Mouse (Mus musculus) monocyte, adult 59 days (primary cell): ENCODE results near the gene Dqx1. TPM values are rescaled to one million over a fixed set of nuclear protein-coding genes. Genes with fewer than 3 reads are reported as not detected.

Source experiments
- total RNA-seq, 2 experiments: library from RNA; stranded (reverse); gene quantifications; one replicate each; pipeline ENCODE4 v1.2.4; 2023

Dqx1 gene
- total RNA-seq: 1 to 10 TPM; 6.2 to 6.5 TPM

GRCm38 (mm10) chr6:83057790-83058189 lies at the start of gene Dqx1:
Gene Dqx1 (plus strand): TSS chr6:83057844.

GRCm38 (mm10) chr6:83033249-83034185 lies 24.1 kb upstream of the Dqx1 start, which contains the start of the genes Dok1 and Loxl3:
Gene Dok1 (minus strand): TSS chr6:83033471.
Gene Loxl3 (plus strand): TSS chr6:83034173.

GRCm38 (mm10) chr6:83054074-83054851 lies 3.4 kb upstream of the Dqx1 start, which contains the start of gene Aup1:
Gene Aup1 (plus strand): TSS chr6:83054521.

GRCm38 (mm10) chr6:83054871-83055431 lies 2.7 kb upstream of the Dqx1 start, which contains the start of gene Htra2:
Gene Htra2 (minus strand): TSS chr6:83055273.

GRCm38 (mm10) chr6:83070247-83070310 lies 12.4 kb downstream of the Dqx1 start, which contains the start of gene Tlx2:
Gene Tlx2 (minus strand): TSS chr6:83070293.

GRCm38 (mm10) chr6:83077630-83078323 lies 20.1 kb downstream of the Dqx1 start, which contains the start of gene Pcgf1:
Gene Pcgf1 (plus strand): TSS chr6:83077869.

GRCm38 (mm10) chr6:83086121-83087035 lies 28.7 kb downstream of the Dqx1 start, which contains the start of gene Lbx2:
Gene Lbx2 (plus strand): TSS chr6:83086367.

GRCm38 (mm10) chr6:83101316-83101687 lies 43.7 kb downstream of the Dqx1 start, which contains the start of the genes Ccdc142 and Gm42688:
Gene Ccdc142 (plus strand): TSS chr6:83101601.
Gene Gm42688 (plus strand): TSS chr6:83101617.

GRCm38 (mm10) chr6:83108762-83109668 lies 51.4 kb downstream of the Dqx1 start, which contains the start of gene Mrpl53:
Gene Mrpl53 (plus strand): TSS chr6:83109040.

GRCm38 (mm10) chr6:83115011-83115671 lies 57.5 kb downstream of the Dqx1 start, which contains the start of gene Mogs:
Gene Mogs (plus strand): TSS chr6:83115496.

Other genes with a start within 250 kb of the Dqx1 start
- gene Sema4f, start 118.1 kb upstream of the Dqx1 start, total RNA-seq: under 1 TPM; 0.27 to 0.60 TPM
- 1 to 10 TPM; 1.8 to 2.7 TPM for gene M1ap, start 110.9 kb upstream of the Dqx1 start, total RNA-seq
- gene Dok1, start 24.4 kb upstream of the Dqx1 start, total RNA-seq: 10 to 100 TPM; 54.7 to 55.2 TPM
- 1 to 10 TPM; 2.1 to 2.2 TPM for gene Loxl3, start 23.7 kb upstream of the Dqx1 start, total RNA-seq
- gene Aup1, start 3.3 kb upstream of the Dqx1 start, total RNA-seq: 100 to 1,000 TPM; 353 to 380 TPM
- 100 to 1,000 TPM in 1 of 2 experiments, 10 to 100 TPM in 1; 94.4 to 101 TPM for gene Htra2, start 2.6 kb upstream of the Dqx1 start, total RNA-seq
- not detected for gene Tlx2, start 12.4 kb downstream of the Dqx1 start, total RNA-seq
- 10 to 100 TPM; 22.7 to 26.8 TPM for gene Pcgf1, start 20.0 kb downstream of the Dqx1 start, total RNA-seq
- not detected for gene Lbx2, start 28.5 kb downstream of the Dqx1 start, total RNA-seq
- 1 to 10 TPM; 6.0 to 8.2 TPM for gene Ccdc142, start 43.8 kb downstream of the Dqx1 start, total RNA-seq
- 1 to 10 TPM; 5.8 to 6.9 TPM for gene Gm42688, start 43.8 kb downstream of the Dqx1 start, total RNA-seq
- gene Mrpl53, start 51.2 kb downstream of the Dqx1 start, total RNA-seq: 10 to 100 TPM; 23.5 to 23.7 TPM
- gene Mogs, start 57.7 kb downstream of the Dqx1 start, total RNA-seq: 10 to 100 TPM; 34.1 to 37.5 TPM
- 10 to 100 TPM; 23.8 to 26.6 TPM for gene Wbp1, start 63.7 kb downstream of the Dqx1 start, total RNA-seq
- gene Ino80b, start 67.6 kb downstream of the Dqx1 start, total RNA-seq: 10 to 100 TPM; 26.6 to 28.6 TPM
- gene Rtkn, start 77.6 kb downstream of the Dqx1 start, total RNA-seq: under 1 TPM in 1 of 2 experiments, not detected in 1; 0.30 TPM
- gene Wdr54, start 98.6 kb downstream of the Dqx1 start, total RNA-seq: under 1 TPM in 1 of 2 experiments, not detected in 1; 0.34 TPM
- not detected for gene 1700003E16Rik, start 98.6 kb downstream of the Dqx1 start, total RNA-seq
- gene Dctn1, start 108.1 kb downstream of the Dqx1 start, total RNA-seq: 100 to 1,000 TPM; 127 TPM
- gene Slc4a5, start 162.0 kb downstream of the Dqx1 start, total RNA-seq: not detected